Comparison of ENCODE assay signal across 25 mouse cellular contexts in genomic region chr11:81239091-81239490, GRCm38 (mm10).
DNase-seq lines count a peak whose midpoint lies in the region; ATAC-seq and TF ChIP-seq lines count a peak whose summit lies in the region.
"Had no signal": no experiment of that assay in that cellular context is flagged by ENCODE, and none has a peak within 500 bp of the region (broad histone marks: within the 10 kb centered on the region; RNA-seq: fewer than 3 reads in every experiment).

No protein-coding gene starts in this region.

- TF ChIP-seq CTCF in lung, postnatal 0 days (IDR thresholded peaks at IDR 0.05): no peak
- TF ChIP-seq CTCF in layer of hippocampus, adult 2 months (conservative IDR thresholded peaks at IDR 0.05): no peak

- H3K36me3 ChIP-seq in embryonic facial prominence, embryonic 13.5 days: no peaks in the 10 kb centered on the region
- no peaks in the 10 kb centered on the region for H3K36me3 ChIP-seq in embryonic facial prominence, embryonic 10.5 days (replicated peaks)
- H3K36me3 ChIP-seq in lung, postnatal 0 days (ENCODE audit: insufficient read depth, low read length): no peaks in the 10 kb centered on the region
- H3K36me3 ChIP-seq: forebrain, embryonic 10.5 days; heart, embryonic 15.5 days; limb, embryonic 12.5 days; liver, embryonic 12.5 days; midbrain, embryonic 12.5 days; neural tube, embryonic 12.5 days had no signal

- H3K4me2 ChIP-seq in embryonic facial prominence, embryonic 13.5 days: no peak overlapping the region
- no peak overlapping the region for H3K4me2 ChIP-seq in lung, postnatal 0 days (replicated peaks; ENCODE audit: low read depth, low read length)
- H3K4me2 ChIP-seq: heart, embryonic 15.5 days; limb, embryonic 12.5 days; liver, embryonic 12.5 days; midbrain, embryonic 12.5 days; neural tube, embryonic 12.5 days had no signal

- no peak overlapping the region for H3K9ac ChIP-seq in embryonic facial prominence, embryonic 13.5 days
- H3K9ac ChIP-seq in lung, postnatal 0 days (replicated peaks; ENCODE audit: low read depth): no peak overlapping the region
- H3K9ac ChIP-seq: heart, embryonic 15.5 days; limb, embryonic 12.5 days; liver, embryonic 12.5 days; midbrain, embryonic 12.5 days; neural tube, embryonic 12.5 days had no signal

- no peaks in the 10 kb centered on the region for H3K27me3 ChIP-seq in embryonic facial prominence, embryonic 13.5 days
- no peaks in the 10 kb centered on the region for H3K27me3 ChIP-seq in embryonic facial prominence, embryonic 10.5 days (replicated peaks; ENCODE audit: low read depth, poor library complexity, severe bottlenecking)
- no peaks in the 10 kb centered on the region for H3K27me3 ChIP-seq in lung, postnatal 0 days (replicated peaks; ENCODE audit: insufficient read depth, low read length)
- H3K27me3 ChIP-seq: heart, embryonic 15.5 days; limb, embryonic 12.5 days; liver, embryonic 12.5 days; midbrain, embryonic 12.5 days; neural tube, embryonic 12.5 days had no signal

- H3K9me3 ChIP-seq in embryonic facial prominence, embryonic 13.5 days: no peaks in the 10 kb centered on the region
- no peaks in the 10 kb centered on the region for H3K9me3 ChIP-seq in embryonic facial prominence, embryonic 10.5 days
- no peaks in the 10 kb centered on the region for H3K9me3 ChIP-seq in lung, postnatal 0 days (ENCODE audit: low read length)
- H3K9me3 ChIP-seq: forebrain, embryonic 10.5 days; heart, embryonic 15.5 days; limb, embryonic 12.5 days; liver, embryonic 12.5 days; midbrain, embryonic 12.5 days; neural tube, embryonic 12.5 days had no signal

- H3K4me1 ChIP-seq in embryonic facial prominence, embryonic 13.5 days: peaks cover 7% of the 10 kb centered on the region
- peaks cover 8% of the 10 kb centered on the region for H3K4me1 ChIP-seq in embryonic facial prominence, embryonic 10.5 days
- no peaks in the 10 kb centered on the region for H3K4me1 ChIP-seq in lung, postnatal 0 days (ENCODE audit: insufficient read depth, low read depth, low read length)
- H3K4me1 ChIP-seq: forebrain, embryonic 10.5 days; heart, embryonic 15.5 days; limb, embryonic 12.5 days; liver, embryonic 12.5 days; midbrain, embryonic 12.5 days had no signal

- H3K27ac ChIP-seq in embryonic facial prominence, embryonic 13.5 days: 0 out of 2 replicates have a peak overlapping the region, but pooled peaks have one; percentile 22
- H3K27ac ChIP-seq in embryonic facial prominence, embryonic 10.5 days (replicated peaks): no peak overlapping the region
- H3K27ac ChIP-seq in lung, postnatal 0 days (ENCODE audit: low read length): no peak overlapping the region
- peak overlapping the region; percentile 57 for H3K27ac ChIP-seq in layer of hippocampus, adult 2 months
- H3K27ac ChIP-seq: forebrain, embryonic 10.5 days; heart, adult 2 months; heart, embryonic 15.5 days; hindbrain, postnatal 0 days; limb, embryonic 12.5 days; liver, embryonic 12.5 days; midbrain, embryonic 12.5 days; neural tube, embryonic 12.5 days had no signal

- no peak for DNase-seq in embryonic facial prominence, embryonic 10.5 days (ENCODE audit: low spot score)
- peak; percentile 8 for DNase-seq in lung, postnatal 0 days (ENCODE audit: low spot score)
- DNase-seq in lung, postnatal 25 days (ENCODE audit: low spot score): no peak
- DNase-seq in layer of hippocampus, adult 2 months (ENCODE audit: low spot score in 2 of 2): peak; percentile 17 to 34
- peak; percentile 36 for DNase-seq in telencephalon, adult 2 months (ENCODE audit: low read depth, low spot score)
- DNase-seq in ovary, adult 18-20 months (ENCODE audit: low spot score): no peak
- DNase-seq: adrenal gland, postnatal 36 days; embryo, embryonic 11 days; gastrocnemius, postnatal 10 days; heart, postnatal 4 days; kidney, adult 18-20 months; kidney, postnatal 14 days; lung, adult 2 months; spleen, adult 18-20 months; thymus, adult 18-20 months; thymus, postnatal 4 days had no signal

- no peak for TF ChIP-seq EP300 in lung, postnatal 0 days (IDR thresholded peaks at IDR 0.05)

- no peak overlapping the region for H3K4me3 ChIP-seq in embryonic facial prominence, embryonic 13.5 days
- no peak overlapping the region for H3K4me3 ChIP-seq in embryonic facial prominence, embryonic 10.5 days
- H3K4me3 ChIP-seq in lung, postnatal 0 days (ENCODE audit: low read depth, low read length): no peak overlapping the region
- no peak overlapping the region for H3K4me3 ChIP-seq in layer of hippocampus, adult 2 months
- H3K4me3 ChIP-seq: forebrain, embryonic 10.5 days; heart, adult 2 months; heart, embryonic 15.5 days; limb, embryonic 12.5 days; liver, embryonic 12.5 days; midbrain, embryonic 12.5 days; neural tube, embryonic 12.5 days had no signal

- ATAC-seq in embryonic facial prominence, embryonic 13.5 days (ENCODE audit: insufficient number of reproducible peaks, insufficient read depth, low FRiP score, low TSS enrichment, low read depth): no peak
- no peak for ATAC-seq in lung, postnatal 0 days
- ATAC-seq: hindbrain, postnatal 0 days; liver, embryonic 12.5 days had no signal

- WGBS in embryonic facial prominence, embryonic 13.5 days: 21% methylated on average over 2 of the region's 2 CpGs
- 55% methylated on average over 2 of the region's 2 CpGs for WGBS in embryonic facial prominence, embryonic 10.5 days
- WGBS in lung, postnatal 0 days: 67% methylated on average over 2 of the region's 2 CpGs

Comparison
In these comparisons a context has a peak if more than half of its experiments do, and no peak if none do; other contexts are left out.
1. H3K27ac ChIP-seq: peak in embryonic facial prominence, embryonic 13.5 days (single experiment) and layer of hippocampus, adult 2 months (single experiment); none in embryonic facial prominence, embryonic 10.5 days (single experiment) and lung, postnatal 0 days (single experiment).
2. DNase-seq: peak in lung, postnatal 0 days (single experiment), layer of hippocampus, adult 2 months (2 of 2) and telencephalon, adult 2 months (single experiment); none in embryonic facial prominence, embryonic 10.5 days (single experiment), lung, postnatal 25 days (single experiment) and ovary, adult 18-20 months (single experiment).